Mouse (Mus musculus) adrenal gland, postnatal 14 days (tissue): ENCODE measurements around the gene Pgap1. TPM values are rescaled to one million over a fixed set of nuclear protein-coding genes. Genes with fewer than 3 reads are reported as not detected.

Experiments used
- DNase-seq: peaks from one replicate; pipeline ENCODE4 v3.0.0; 2021; ENCODE audit warnings: mixed read lengths
- long read RNA-seq, 2 experiments: library from polyadenylated mRNA; stranded (forward); transcript quantifications; one replicate each; pipeline ENCODE4 v2.0.0; 2021
- total RNA-seq: library from RNA; stranded (reverse); gene quantifications from 2 replicates; pipeline ENCODE4 v1.2.3, GENCODE M21; 2021

Pgap1 gene
- 5.4 and 10.2 TPM in 2 replicates for total RNA-seq
- long read RNA-seq, experiment 1, partial matches to known transcripts: 0 of 1 reads
- long read RNA-seq, experiment 1, other reads (novel, unspliced or antisense): 1 of 1 reads
- long read RNA-seq, experiment 2, partial matches to known transcripts: 0 of 1 reads
- long read RNA-seq, experiment 2, other reads (novel, unspliced or antisense): 1 of 1 reads

GRCm38 (mm10) chr1:54557301-54558229 lies at the start of gene Pgap1:
Gene Pgap1 (minus strand): TSS chr1:54557684.
- peak; percentile 95 for DNase-seq

GRCm38 (mm10) chr1:54606936-54607335 lies 49.5 kb upstream of the Pgap1 start:
- DNase-seq: no peak

GRCm38 (mm10) chr1:54601692-54602091 lies 44.2 kb upstream of the Pgap1 start:
- DNase-seq: no peak

- DNase-seq: no peak
Observed at GRCm38 (mm10) chr1:54600275-54600674, 42.8 kb upstream of the Pgap1 start.

GRCm38 (mm10) chr1:54597594-54598217 lies 40.2 kb upstream of the Pgap1 start:
- DNase-seq: no peak

GRCm38 (mm10) chr1:54596151-54596550 lies 38.7 kb upstream of the Pgap1 start:
- DNase-seq: no peak

GRCm38 (mm10) chr1:54587076-54587475 lies 29.6 kb upstream of the Pgap1 start:
- peak; percentile 41 for DNase-seq

GRCm38 (mm10) chr1:54585971-54586555 lies 28.6 kb upstream of the Pgap1 start:
- no peak for DNase-seq

- DNase-seq: no peak
Observed at GRCm38 (mm10) chr1:54585278-54585846, 27.9 kb upstream of the Pgap1 start.

- DNase-seq: no peak
Observed at GRCm38 (mm10) chr1:54584588-54585277, 27.2 kb upstream of the Pgap1 start.

GRCm38 (mm10) chr1:54578358-54579184 lies 21.1 kb upstream of the Pgap1 start:
- DNase-seq: no peak

GRCm38 (mm10) chr1:54569102-54569501 lies 11.6 kb upstream of the Pgap1 start:
- no peak for DNase-seq

GRCm38 (mm10) chr1:54563923-54564322 lies 6.4 kb upstream of the Pgap1 start:
- no peak for DNase-seq

GRCm38 (mm10) chr1:54556586-54557221 lies 780 bp downstream of the Pgap1 start:
- no peak for DNase-seq

- DNase-seq: no peak
Observed at GRCm38 (mm10) chr1:54555364-54556140, 1.9 kb downstream of the Pgap1 start.

- DNase-seq: no peak
Observed at GRCm38 (mm10) chr1:54552621-54553020, 4.9 kb downstream of the Pgap1 start.

- no peak for DNase-seq
Observed at GRCm38 (mm10) chr1:54545200-54545599, 12.3 kb downstream of the Pgap1 start.

- no peak for DNase-seq
Observed at GRCm38 (mm10) chr1:54542920-54543319, 14.6 kb downstream of the Pgap1 start.

GRCm38 (mm10) chr1:54531170-54531569 lies 26.3 kb downstream of the Pgap1 start:
- no peak for DNase-seq
